Mouse (Mus musculus): Measurements from ENCODE around the gene Alox5ap. TPM values are rescaled to one million over a fixed set of nuclear protein-coding genes. Genes with fewer than 3 reads are reported as not detected.
A peak's percentile ranks its signal among the peaks of the same experiment; 100 is the strongest.

Alox5ap gene
- total and polyA plus RNA-seq, 3 experiments, result 19.9 to 25.5 (median 21.1) TPM

- H3K4me3 ChIP-seq, result no peak overlapping the region
- no peak overlapping the region for H3K9ac ChIP-seq (ENCODE audit: low read depth, low read length)
- 33% methylated on average over 5 of the region's 5 CpGs for WGBS
- peak in 1 of 2 experiments; percentile 32 for DNase-seq
- H3K27ac ChIP-seq, result no peak overlapping the region
- no peaks in the 10 kb centered on the region for H3K36me3 ChIP-seq (ENCODE audit: control insufficient read depth, insufficient read depth, low read length)
- no peaks in the 10 kb centered on the region for H3K79me2 ChIP-seq (replicated peaks; ENCODE audit: control insufficient read depth, insufficient read depth, low read length)
- intact Hi-C loops (cut with DNase I), result no loop called here
- no peaks in the 10 kb centered on the region for H3K27me3 ChIP-seq (ENCODE audit: control insufficient read depth, insufficient read depth, low read length)
- peak; percentile 56 for TF ChIP-seq CTCF (IDR thresholded peaks at IDR 0.05)
- no peak for TF ChIP-seq EP300 (IDR thresholded peaks at IDR 0.05; ENCODE audit: insufficient read depth, low read depth, low read length)
- no peak for TF ChIP-seq POLR2A (IDR thresholded peaks at IDR 0.05; ENCODE audit: insufficient read depth, low read depth, low read length)
- peaks cover 4% of the 10 kb centered on the region; the same call in 1 of the 2 replicates for H3K4me1 ChIP-seq (ENCODE audit: control insufficient read depth, insufficient read depth, low read length)
Observed at GRCm38 (mm10) chr5:149243053-149243452, 21.5 kb upstream of the Alox5ap start.

- Histone ChIP-seq H3K9ac (ENCODE audit: low read depth, low read length) (peak overlapping the region; percentile 53), H3K27me3 (ENCODE audit: control insufficient read depth, insufficient read depth, low read length) (no peaks in the 10 kb centered on the region), H3K36me3 (ENCODE audit: control insufficient read depth, insufficient read depth, low read length) (no peaks in the 10 kb centered on the region), H3K27ac (peak overlapping the region; percentile 57), H3K4me1 (ENCODE audit: control insufficient read depth, insufficient read depth, low read length) (peaks cover 4% of the 10 kb centered on the region; the same call in 1 of the 2 replicates), H3K4me3 (peak overlapping the region; percentile 7), H3K79me2 (replicated peaks; ENCODE audit: control insufficient read depth, insufficient read depth, low read length) (no peaks in the 10 kb centered on the region)
- 26% methylated on average over 9 of the region's 9 CpGs for WGBS
- TF ChIP-seq CTCF (IDR thresholded peaks at IDR 0.05) (no peak), EP300 (IDR thresholded peaks at IDR 0.05; ENCODE audit: insufficient read depth, low read depth, low read length) (no peak), POLR2A (IDR thresholded peaks at IDR 0.05; ENCODE audit: insufficient read depth, low read depth, low read length) (no peak)
- intact Hi-C loops (cut with DNase I), result no loop called here
- no peak for DNase-seq
Observed at GRCm38 (mm10) chr5:149245391-149245964, 19.1 kb upstream of the Alox5ap start.

- Histone ChIP-seq H3K4me3 (peak overlapping the region; percentile 7), H3K4me1 (ENCODE audit: control insufficient read depth, insufficient read depth, low read length) (peaks cover 4% of the 10 kb centered on the region; the same call in 1 of the 2 replicates), H3K27me3 (ENCODE audit: control insufficient read depth, insufficient read depth, low read length) (no peaks in the 10 kb centered on the region), H3K9ac (ENCODE audit: low read depth, low read length) (peak overlapping the region; percentile 53), H3K79me2 (replicated peaks; ENCODE audit: control insufficient read depth, insufficient read depth, low read length) (no peaks in the 10 kb centered on the region), H3K36me3 (ENCODE audit: control insufficient read depth, insufficient read depth, low read length) (no peaks in the 10 kb centered on the region), H3K27ac (peak overlapping the region; percentile 57)
- TF ChIP-seq EP300 (IDR thresholded peaks at IDR 0.05; ENCODE audit: insufficient read depth, low read depth, low read length) (0 out of 2 replicates have a peak, but pooled peaks have one; percentile 17), POLR2A (IDR thresholded peaks at IDR 0.05; ENCODE audit: insufficient read depth, low read depth, low read length) (peak; percentile 38; the same call in 1 of the 2 replicates), CTCF (IDR thresholded peaks at IDR 0.05) (no peak)
- intact Hi-C loops (cut with DNase I), result no loop called here
- DNase-seq, result peak; percentile 59 to 79
- 10% methylated on average over 16 of the region's 16 CpGs for WGBS
Observed at GRCm38 (mm10) chr5:149245965-149246470, 18.5 kb upstream of the Alox5ap start.

GRCm38 (mm10) chr5:149247047-149247904 is 17.3 kb upstream of the Alox5ap start:
- intact Hi-C loops (cut with DNase I), result no loop called here
- Histone ChIP-seq H3K4me3 (peak overlapping the region; percentile 16; the same call in 1 of the 2 replicates), H3K9ac (ENCODE audit: low read depth, low read length) (peak overlapping the region; percentile 43), H3K27ac (peak overlapping the region; percentile 49), H3K4me1 (ENCODE audit: control insufficient read depth, insufficient read depth, low read length) (peaks cover 4% of the 10 kb centered on the region; the same call in 1 of the 2 replicates), H3K27me3 (ENCODE audit: control insufficient read depth, insufficient read depth, low read length) (no peaks in the 10 kb centered on the region), H3K36me3 (ENCODE audit: control insufficient read depth, insufficient read depth, low read length) (no peaks in the 10 kb centered on the region), H3K79me2 (replicated peaks; ENCODE audit: control insufficient read depth, insufficient read depth, low read length) (no peaks in the 10 kb centered on the region)
- 8% methylated on average over 20 of the region's 20 CpGs for WGBS
- peak; percentile 35 to 45 for DNase-seq
- TF ChIP-seq EP300 (IDR thresholded peaks at IDR 0.05; ENCODE audit: insufficient read depth, low read depth, low read length) (no peak), POLR2A (IDR thresholded peaks at IDR 0.05; ENCODE audit: insufficient read depth, low read depth, low read length) (no peak), CTCF (IDR thresholded peaks at IDR 0.05) (no peak)

GRCm38 (mm10) chr5:149252303-149252702 is 12.3 kb upstream of the Alox5ap start:
- DNase-seq, result no peak
- Histone ChIP-seq H3K79me2 (replicated peaks; ENCODE audit: control insufficient read depth, insufficient read depth, low read length) (no peaks in the 10 kb centered on the region), H3K4me3 (no peak overlapping the region), H3K4me1 (ENCODE audit: control insufficient read depth, insufficient read depth, low read length) (no peaks in the 10 kb centered on the region; the same call in 1 of the 2 replicates), H3K9ac (ENCODE audit: low read depth, low read length) (no peak overlapping the region), H3K36me3 (ENCODE audit: control insufficient read depth, insufficient read depth, low read length) (no peaks in the 10 kb centered on the region), H3K27ac (no peak overlapping the region), H3K27me3 (ENCODE audit: control insufficient read depth, insufficient read depth, low read length) (no peaks in the 10 kb centered on the region)
- intact Hi-C loops (cut with DNase I), result no loop called here
- WGBS, result 72% methylated on average over 3 of the region's 3 CpGs
- TF ChIP-seq POLR2A (IDR thresholded peaks at IDR 0.05; ENCODE audit: insufficient read depth, low read depth, low read length) (no peak), EP300 (IDR thresholded peaks at IDR 0.05; ENCODE audit: insufficient read depth, low read depth, low read length) (no peak), CTCF (IDR thresholded peaks at IDR 0.05) (no peak)
